Mouse (Mus musculus) stomach, embryonic 16.5 days (tissue): ENCODE measurements around the gene Mlst8. TPM values are rescaled to one million over a fixed set of nuclear protein-coding genes. Genes with fewer than 3 reads are reported as not detected.

ENCODE experiments used
- ATAC-seq: fragments of 200-750 bp; cut with Nextera tagmentation; 2 replicates; pipeline ENCODE4 v1.8.0; 2017; ENCODE audit warnings: moderate number of reproducible peaks, moderate TSS enrichment; ENCODE audit not compliant: insufficient read depth, low FRiP score
- H3K27ac ChIP-seq: fragments of 300-500 bp; sonication (generic); 2 replicates; pipeline ENCODE4 v1.5.1; 2014; ENCODE audit warnings: low read length
- H3K27me3 ChIP-seq: fragments of 300-500 bp; sonication (generic); 2 replicates; pipeline ENCODE4 v1.6.1; 2014; ENCODE audit warnings: low read length, control low read depth, mixed read lengths; ENCODE audit not compliant: control insufficient read depth, insufficient read depth
- H3K36me3 ChIP-seq: fragments of 300-500 bp; sonication (generic); 2 replicates; pipeline ENCODE4 v1.6.1; 2014; ENCODE audit warnings: low read length; ENCODE audit not compliant: control insufficient read depth, insufficient read depth
- H3K4me1 ChIP-seq: fragments of 300-500 bp; sonication (generic); 2 replicates; pipeline ENCODE4 v1.6.1; 2014; ENCODE audit warnings: low read length, control low read depth, mixed read lengths; ENCODE audit not compliant: control insufficient read depth, insufficient read depth
- H3K4me2 ChIP-seq: fragments of 300-500 bp; sonication (generic); 2 replicates; pipeline ENCODE4 v1.6.1; 2014; ENCODE audit warnings: low read depth, low read length, mixed read lengths
- H3K4me3 ChIP-seq: fragments of 300-500 bp; sonication (generic); replicated peaks from 2 replicates; pipeline ENCODE4 v1.5.1; 2014; ENCODE audit warnings: mild to moderate bottlenecking, low read length
- H3K9ac ChIP-seq: fragments of 300-500 bp; sonication (generic); 2 replicates; pipeline ENCODE4 v1.6.1; 2014; ENCODE audit warnings: low read length
- H3K9me3 ChIP-seq: fragments of 300-500 bp; sonication (generic); replicated peaks from 2 replicates; pipeline ENCODE4 v1.6.1; 2016; ENCODE audit warnings: low read length, control low read depth; ENCODE audit not compliant: control insufficient read depth
- WGBS: fragments of 180-500 bp; shearing (Covaris S2); extraction: QIAGEN DNeasy Blood & Tissue Kit; methylation state at CpG from one replicate; pipeline ENCODE4 v1.1.7; 2014; 5-methylcytosine and 5-hydroxymethylcytosine counted together
- polyA plus RNA-seq: library from polyadenylated mRNA; unstranded; fragments of >200 nt; fragmentation: Nextera tagmentation; extraction: Ambion mirVana; gene quantifications from 2 replicates; pipeline ENCODE4 v1.2.1, GENCODE M21; 2015

The Mlst8 gene
- polyA plus RNA-seq, 1 experiment from 2014 or later, result 29.0 TPM

GRCm38 (mm10) chr17:24480201-24480826 is 1.4 kb upstream of the Mlst8 start:
- Histone ChIP-seq H3K4me3 (no peak overlapping the region), H3K27ac (peak overlapping the region; percentile 68), H3K9ac (peak overlapping the region; percentile 37; the same call in 1 of the 2 replicates), H3K27me3 (no peaks in the 10 kb centered on the region), H3K36me3 (peaks cover 10% of the 10 kb centered on the region; the same call in 1 of the 2 replicates), H3K4me1 (peaks cover 10% of the 10 kb centered on the region), H3K4me2 (no peak overlapping the region), H3K9me3 (no peaks in the 10 kb centered on the region)
- ATAC-seq, result no peak
- WGBS, result 45% methylated on average over 3 of the region's 3 CpGs

- ATAC-seq, result no peak
- H3K36me3 ChIP-seq, result peaks cover 15% of the 10 kb centered on the region; the same call in 1 of the 2 replicates
- H3K27ac ChIP-seq, result no peak overlapping the region
- H3K9me3 ChIP-seq, result no peaks in the 10 kb centered on the region
- H3K4me2 ChIP-seq, result peak overlapping the region; percentile 47
- peak overlapping the region; percentile 86 for H3K4me3 ChIP-seq
- peaks cover 10% of the 10 kb centered on the region for H3K4me1 ChIP-seq
- H3K9ac ChIP-seq, result no peak overlapping the region
- 15% methylated on average over 1 of the region's 1 CpGs for WGBS
- H3K27me3 ChIP-seq, result no peaks in the 10 kb centered on the region
These were observed 553 bp upstream of the Mlst8 start for GRCm38 (mm10) chr17:24479431-24479830.

GRCm38 (mm10) chr17:24477985-24478600 is 785 bp downstream of the Mlst8 start:
- peak overlapping the region; percentile 95 for H3K9ac ChIP-seq
- peak overlapping the region; percentile 96; the same call in 1 of the 2 replicates for H3K27ac ChIP-seq
- 38% methylated on average over 11 of the region's 11 CpGs for WGBS
- no peak for ATAC-seq
- H3K9me3 ChIP-seq, result no peaks in the 10 kb centered on the region
- H3K4me3 ChIP-seq, result peak overlapping the region; percentile 86
- no peaks in the 10 kb centered on the region for H3K27me3 ChIP-seq
- peaks cover 16% of the 10 kb centered on the region for H3K4me1 ChIP-seq
- peak overlapping the region; percentile 58 for H3K4me2 ChIP-seq
- peaks cover 15% of the 10 kb centered on the region; the same call in 1 of the 2 replicates for H3K36me3 ChIP-seq

- no peaks in the 10 kb centered on the region for H3K27me3 ChIP-seq
- no peak overlapping the region for H3K27ac ChIP-seq
- peaks cover 15% of the 10 kb centered on the region; the same call in 1 of the 2 replicates for H3K36me3 ChIP-seq
- H3K4me3 ChIP-seq, result no peak overlapping the region
- 0 out of 2 replicates have a peak overlapping the region, but pooled peaks have one; percentile 33 for H3K9ac ChIP-seq
- no peaks in the 10 kb centered on the region for H3K9me3 ChIP-seq
- 91% methylated on average over 20 of the region's 20 CpGs for WGBS
- ATAC-seq, result no peak
- peaks cover 24% of the 10 kb centered on the region for H3K4me1 ChIP-seq
- H3K4me2 ChIP-seq, result no peak overlapping the region
These were observed 1.6 kb downstream of the Mlst8 start for GRCm38 (mm10) chr17:24477053-24477984.

- peaks cover 15% of the 10 kb centered on the region; the same call in 1 of the 2 replicates for H3K36me3 ChIP-seq
- peaks cover 34% of the 10 kb centered on the region for H3K4me1 ChIP-seq
- 88% methylated on average over 10 of the region's 10 CpGs for WGBS
- H3K4me2 ChIP-seq, result no peak overlapping the region
- no peak overlapping the region for H3K9ac ChIP-seq
- H3K4me3 ChIP-seq, result no peak overlapping the region
- no peak for ATAC-seq
- no peaks in the 10 kb centered on the region for H3K9me3 ChIP-seq
- no peaks in the 10 kb centered on the region for H3K27me3 ChIP-seq
- no peak overlapping the region for H3K27ac ChIP-seq
These were observed 2.7 kb downstream of the Mlst8 start for GRCm38 (mm10) chr17:24476022-24476776.

GRCm38 (mm10) chr17:24475586-24475985 is 3.3 kb downstream of the Mlst8 start:
- Histone ChIP-seq H3K27ac (no peak overlapping the region), H3K4me1 (peaks cover 36% of the 10 kb centered on the region), H3K9me3 (no peaks in the 10 kb centered on the region), H3K4me2 (no peak overlapping the region), H3K27me3 (no peaks in the 10 kb centered on the region), H3K9ac (no peak overlapping the region), H3K36me3 (peaks cover 15% of the 10 kb centered on the region; the same call in 1 of the 2 replicates), H3K4me3 (no peak overlapping the region)
- WGBS, result 93% methylated on average over 6 of the region's 6 CpGs
- ATAC-seq, result no peak

- no peaks in the 10 kb centered on the region for H3K27me3 ChIP-seq
- no peak overlapping the region for H3K4me2 ChIP-seq
- WGBS, result 74% methylated on average over 5 of the region's 5 CpGs
- H3K27ac ChIP-seq, result peak overlapping the region; percentile 83; the same call in 1 of the 2 replicates
- H3K4me3 ChIP-seq, result no peak overlapping the region
- peaks cover 15% of the 10 kb centered on the region; the same call in 1 of the 2 replicates for H3K36me3 ChIP-seq
- no peak overlapping the region for H3K9ac ChIP-seq
- peaks cover 31% of the 10 kb centered on the region for H3K4me1 ChIP-seq
- no peak for ATAC-seq
- H3K9me3 ChIP-seq, result no peaks in the 10 kb centered on the region
These were observed 4.3 kb downstream of the Mlst8 start for GRCm38 (mm10) chr17:24474557-24474956.

GRCm38 (mm10) chr17:24473612-24474275 is 5.1 kb downstream of the Mlst8 start, which contains the start of gene Bricd5:
TSS of gene Bricd5 (plus strand) at chr17:24473884.
- Histone ChIP-seq H3K4me1 (peaks cover 31% of the 10 kb centered on the region), H3K9ac (peak within 1 kb of the TSS; percentile 27; the same call in 1 of the 2 replicates), H3K9me3 (no peaks in the 10 kb centered on the region), H3K4me2 (peak within 1 kb of the TSS; percentile 99), H3K27me3 (no peaks in the 10 kb centered on the region), H3K4me3 (peak within 1 kb of the TSS; percentile 72; the same call in 1 of the 2 replicates), H3K36me3 (peaks cover 15% of the 10 kb centered on the region; the same call in 1 of the 2 replicates), H3K27ac (peak within 1 kb of the TSS; percentile 83)
- ATAC-seq, result no peak
- WGBS, result 79% methylated on average over 6 of the region's 6 CpGs
